Mouse (Mus musculus) spleen, adult 18-20 months (tissue): ENCODE data around the gene Setd1b.

Experiments
- DNase-seq, 2 experiments: peaks; one replicate each; pipeline ENCODE4 v3.0.0; 2022; ENCODE audit warnings: mixed read lengths in 2 of 2

Setd1b gene

DNA sequence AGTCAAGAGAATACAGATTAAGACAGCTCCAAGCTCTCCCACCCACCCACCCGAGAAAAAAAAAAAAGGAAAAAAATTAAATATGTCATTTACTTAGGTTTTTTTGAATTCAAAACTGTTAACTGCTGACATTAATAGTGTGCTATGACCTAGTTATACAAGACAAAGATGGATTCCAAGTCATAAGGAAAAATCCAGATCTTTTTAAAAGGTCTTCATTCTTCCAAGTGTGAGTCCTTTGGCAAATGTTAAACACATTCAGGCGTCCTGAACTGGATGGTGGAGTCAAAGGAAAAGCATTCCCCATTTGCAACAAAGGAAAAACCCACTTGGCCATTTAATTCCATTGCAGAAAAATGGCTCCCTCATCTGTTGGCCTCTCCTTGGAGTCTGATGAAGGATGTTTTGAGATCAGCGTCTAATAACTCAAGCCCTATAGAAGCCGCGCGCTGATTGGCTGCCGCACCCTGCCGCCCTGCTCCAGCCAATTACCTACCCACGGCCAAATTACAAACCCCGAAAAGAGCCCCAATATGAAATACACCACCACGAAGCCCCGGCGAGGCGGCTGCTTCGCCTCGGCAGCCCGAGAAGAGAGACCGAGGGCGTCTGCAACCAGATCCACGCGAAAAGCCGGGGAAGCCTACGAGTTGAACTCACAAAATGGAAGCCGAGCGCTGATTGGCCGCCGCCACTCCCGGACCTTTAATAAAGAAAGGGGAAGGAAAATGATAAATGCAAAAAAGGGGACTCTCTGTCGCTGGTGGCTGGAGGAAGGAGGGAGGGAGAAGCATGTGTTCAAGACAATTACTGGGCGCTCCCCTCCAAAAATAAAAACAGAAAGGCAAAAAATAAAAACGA is 1.1 kb upstream of the Setd1b start:
- DNase-seq: peak; percentile 83 to 88

GRCm38 (mm10) chr5:123141555-123142160 is 335 bp upstream of the Setd1b start:
- peak; percentile 56 to 66 for DNase-seq

GRCm38 (mm10) chr5:123143251-123143970 is 1.4 kb downstream of the Setd1b start:
- DNase-seq: no peak

DNA sequence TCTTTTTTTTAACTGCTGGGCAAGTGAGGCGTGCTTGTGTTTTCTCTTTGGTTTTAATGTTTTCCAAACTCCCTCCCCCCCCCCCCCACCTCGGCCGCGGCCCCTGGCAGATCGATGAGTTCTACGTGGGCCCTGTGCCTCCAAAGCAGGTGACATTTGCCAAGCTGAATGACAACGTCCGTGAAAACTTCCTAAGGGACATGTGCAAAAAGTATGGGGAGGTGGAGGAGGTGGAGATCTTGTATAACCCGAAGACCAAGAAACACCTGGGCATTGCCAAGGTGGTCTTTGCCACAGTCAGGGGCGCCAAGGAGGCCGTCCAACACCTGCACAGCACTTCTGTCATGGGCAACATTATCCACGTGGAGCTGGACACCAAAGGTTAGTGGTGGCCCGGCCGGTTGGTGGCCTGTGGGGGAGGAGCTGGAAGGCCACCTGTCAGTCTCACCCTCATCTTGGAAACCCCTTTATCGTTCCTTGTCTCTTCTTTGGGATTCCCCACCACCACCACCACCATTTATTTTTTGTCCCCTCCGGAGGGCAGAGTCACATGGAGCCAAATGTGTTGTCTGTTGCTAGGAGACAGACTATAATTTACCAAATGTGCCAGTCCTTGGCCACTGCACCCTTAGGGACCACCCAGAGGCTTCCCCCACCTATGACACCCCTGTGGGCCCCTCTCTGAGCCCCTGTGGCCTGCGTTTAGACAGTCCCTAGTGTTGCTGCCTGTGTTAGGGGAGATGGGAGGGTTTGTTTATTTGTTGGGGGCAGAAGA is 2.2 kb downstream of the Setd1b start:
- DNase-seq: no peak

- DNase-seq: no peak
Measured at GRCm38 (mm10) chr5:123144746-123145590, 3.0 kb downstream of the Setd1b start.

- no peak for DNase-seq
Measured at GRCm38 (mm10) chr5:123146357-123146756, 4.4 kb downstream of the Setd1b start.

DNA sequence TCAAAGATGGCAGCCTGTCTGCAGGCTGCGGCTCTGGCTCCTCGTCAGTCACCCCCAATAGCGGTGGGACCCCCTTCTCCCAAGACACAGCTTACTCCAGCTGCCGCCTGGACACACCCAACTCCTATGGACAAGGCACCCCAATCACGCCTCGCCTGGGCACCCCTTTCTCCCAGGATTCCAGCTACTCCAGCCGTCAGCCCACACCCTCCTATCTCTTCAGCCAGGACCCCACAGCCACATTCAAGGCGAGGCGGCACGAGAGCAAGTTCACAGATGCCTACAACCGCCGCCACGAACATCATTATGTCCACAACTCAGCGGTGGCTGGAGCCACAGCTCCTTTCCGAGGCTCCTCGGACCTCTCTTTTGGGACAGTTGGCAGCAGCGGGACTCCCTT is 5.6 kb downstream of the Setd1b start:
- DNase-seq: no peak

- DNase-seq: no peak
Measured at GRCm38 (mm10) chr5:123148073-123148722, 6.2 kb downstream of the Setd1b start.

DNA sequence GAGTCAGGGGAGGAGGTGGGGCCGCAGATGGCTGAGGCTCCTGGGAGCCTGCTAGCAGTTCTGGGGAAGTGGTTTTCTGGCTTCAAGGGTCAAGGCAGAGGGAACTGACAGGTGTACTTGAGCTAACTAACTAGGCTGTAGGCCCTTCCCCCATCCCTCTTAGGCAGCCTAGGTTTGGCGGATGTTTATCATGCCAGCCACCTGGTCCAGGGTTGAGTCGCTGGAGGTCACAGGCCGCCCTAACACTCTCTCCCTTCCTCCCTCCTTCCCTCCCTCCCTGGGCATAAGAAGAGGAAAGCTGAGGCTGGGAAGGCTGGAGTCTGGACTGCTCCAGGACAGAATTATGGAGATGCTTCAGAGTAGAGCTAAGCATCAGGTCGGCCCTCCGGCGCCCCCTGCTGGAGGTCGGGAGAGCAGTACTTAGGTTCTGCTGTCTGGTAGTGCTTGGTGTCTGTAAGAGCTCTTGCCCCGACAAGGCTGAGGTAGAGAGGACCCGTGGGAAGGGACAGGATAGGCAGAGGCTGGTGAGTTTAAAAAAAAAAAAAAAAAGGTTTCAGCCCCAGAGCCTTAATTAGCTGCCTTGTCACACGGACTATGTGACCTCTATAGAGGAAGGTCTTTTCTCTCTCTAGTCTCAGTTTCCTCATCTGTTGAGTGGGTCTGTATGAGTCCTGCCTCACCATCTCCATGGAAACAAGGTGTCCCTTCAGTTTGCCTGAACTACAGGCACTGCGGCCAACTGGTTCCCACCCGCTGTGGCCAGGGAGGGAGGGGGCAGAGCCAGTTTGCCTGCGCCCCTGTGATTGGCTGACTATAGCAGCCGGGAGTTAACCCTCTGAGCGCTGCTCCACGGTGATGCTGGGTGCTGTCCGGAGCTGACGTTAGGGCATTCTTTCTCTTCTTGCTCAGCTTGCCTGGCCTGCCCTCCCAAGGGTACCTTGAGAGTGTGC is 7.7 kb downstream of the Setd1b start:
- peak; percentile 79 to 90 for DNase-seq

DNA sequence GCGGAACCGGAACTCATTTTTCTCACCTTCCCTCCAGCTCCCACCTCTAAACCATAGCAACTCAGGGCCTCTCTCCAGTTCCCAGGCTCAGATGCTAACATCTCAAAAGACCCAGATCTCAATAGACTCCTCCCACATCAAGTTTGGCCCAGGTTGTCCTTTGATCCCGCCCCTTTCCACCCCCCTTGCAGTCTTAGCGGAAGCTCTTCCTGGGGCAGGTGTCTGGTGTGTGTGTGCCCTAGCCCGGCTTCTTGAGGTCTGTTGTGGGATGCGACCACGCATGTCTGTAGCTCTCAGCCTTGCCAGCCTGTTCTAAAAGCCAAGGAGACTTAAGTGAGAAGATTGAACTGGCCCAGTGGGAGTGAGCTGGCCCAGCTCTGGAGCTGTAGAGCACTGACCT is 8.6 kb downstream of the Setd1b start:
- DNase-seq: peak; percentile 65 to 67

GRCm38 (mm10) chr5:123151077-123151476 is 9.1 kb downstream of the Setd1b start:
- peak; percentile 72 to 77 for DNase-seq

- DNase-seq: no peak
Measured at GRCm38 (mm10) chr5:123151707-123152362, 9.8 kb downstream of the Setd1b start.

DNA sequence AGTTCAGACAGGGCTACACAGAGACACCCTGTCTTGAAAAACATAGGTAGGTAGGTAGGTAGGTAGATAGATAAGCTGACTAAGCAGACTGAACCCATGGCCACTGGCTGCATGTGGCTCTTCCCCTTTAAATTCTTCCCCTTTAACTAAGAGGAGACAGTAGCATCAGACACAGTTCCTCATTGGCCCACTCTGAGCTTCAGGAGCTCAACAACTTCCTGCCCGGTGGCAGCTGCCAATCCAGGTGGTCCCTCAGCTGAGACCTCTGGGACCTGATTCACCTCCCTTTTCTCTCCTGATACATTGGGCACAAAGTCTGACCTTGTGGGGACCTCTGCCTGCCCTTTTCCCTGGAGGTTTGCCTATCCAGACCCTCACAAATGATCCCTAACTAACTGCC is 10.9 kb downstream of the Setd1b start:
- peak in 1 of 2 experiments; percentile 17 for DNase-seq

- DNase-seq: peak; percentile 57 to 70
Measured at GRCm38 (mm10) chr5:123155425-123155824, 13.4 kb downstream of the Setd1b start.

GRCm38 (mm10) chr5:123156763-123157162 is 14.8 kb downstream of the Setd1b start:
- peak in 1 of 2 experiments; percentile 16 for DNase-seq

GRCm38 (mm10) chr5:123157972-123158371 is 16.0 kb downstream of the Setd1b start:
- DNase-seq: no peak

- DNase-seq: no peak
Measured at GRCm38 (mm10) chr5:123159446-123159845, 17.5 kb downstream of the Setd1b start.

- DNase-seq: no peak
Measured at GRCm38 (mm10) chr5:123159866-123160265, 17.9 kb downstream of the Setd1b start.

DNA sequence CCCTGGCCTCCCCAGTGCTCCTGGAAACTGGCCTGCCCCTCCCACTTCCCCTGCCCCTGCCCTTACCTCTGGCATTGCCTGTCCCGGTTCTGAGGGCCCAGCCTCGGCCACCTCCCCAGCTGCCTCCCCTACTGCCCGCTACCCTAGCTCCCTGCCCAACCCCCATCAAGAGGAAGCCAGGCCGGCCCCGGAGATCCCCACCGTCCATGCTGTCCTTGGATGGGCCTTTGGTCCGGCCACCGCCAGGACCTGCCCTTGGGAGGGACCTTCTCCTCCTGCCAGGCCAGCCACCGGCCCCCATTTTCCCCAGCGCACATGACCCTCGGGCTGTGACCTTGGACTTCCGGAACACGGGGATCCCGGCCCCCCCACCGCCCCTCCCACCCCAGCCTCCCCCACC is 18.3 kb downstream of the Setd1b start:
- no peak for DNase-seq
